Mouse (Mus musculus) T-helper 2 cell (primary cell): ENCODE measurements around the gene Gm3173.
"Not testable (repeated sequence)": the region's sequence is repeated elsewhere in the genome, so short reads cannot be mapped to it uniquely, and the experiment has no call there.

Source experiments
- in situ Hi-C: fragments of 300-600 bp; cut with MboI, MseI; formaldehyde crosslinking; loops from one replicate; pipeline ENCODE4 v1.15.1; 2025; ENCODE audit warnings: high pct_unique_total_duplicates

Gene Gm3173

GRCm38 (mm10) chr14:4430692-4431091 lies at the start of gene Gm3173:
TSS of gene Gm3173 (plus strand) at chr14:4430992.
- in situ Hi-C loops = not testable (repeated sequence)

- in situ Hi-C loops = loop anchor here (25.0 kb wide), 1 partner anchor 427 kb away; no protein-coding TSS in a partner anchor
These were observed 45.2 kb upstream of the Gm3173 start for GRCm38 (mm10) chr14:4385606-4386005.

GRCm38 (mm10) chr14:4392841-4393530 lies 37.8 kb upstream of the Gm3173 start:
- in situ Hi-C loops = loop anchor here (25.0 kb wide), 1 partner anchor 419 kb away; no protein-coding TSS in a partner anchor

GRCm38 (mm10) chr14:4397226-4397625 lies 33.6 kb upstream of the Gm3173 start, which contains the start of gene Gm3159:
TSS of gene Gm3159 (plus strand) at chr14:4397526.
- in situ Hi-C loops = loop anchor here (25.0 kb wide), 1 partner anchor 415 kb away; no protein-coding TSS in a partner anchor

- in situ Hi-C loops = loop anchor here (25.0 kb wide), 1 partner anchor 414 kb away; no protein-coding TSS in a partner anchor
These were observed 32.2 kb upstream of the Gm3173 start for GRCm38 (mm10) chr14:4398624-4399023.

GRCm38 (mm10) chr14:4400115-4400789 lies 30.5 kb upstream of the Gm3173 start:
- in situ Hi-C loops = not testable (repeated sequence)

GRCm38 (mm10) chr14:4401245-4401644 lies 29.5 kb upstream of the Gm3173 start:
- in situ Hi-C loops = not testable (repeated sequence)

GRCm38 (mm10) chr14:4403840-4404239 lies 27.0 kb upstream of the Gm3173 start:
- in situ Hi-C loops = not testable (repeated sequence)

- in situ Hi-C loops = not testable (repeated sequence)
These were observed 20.9 kb upstream of the Gm3173 start for GRCm38 (mm10) chr14:4409939-4410338.

GRCm38 (mm10) chr14:4414965-4415835 lies 15.6 kb upstream of the Gm3173 start, which contains the start of gene Gm3164:
TSS of gene Gm3164 (plus strand) at chr14:4415448.
- in situ Hi-C loops = not testable (repeated sequence)

- in situ Hi-C loops = not testable (repeated sequence)
These were observed 50.7 kb downstream of the Gm3173 start, which contains the start of gene Gm3182 for GRCm38 (mm10) chr14:4481445-4481844. TSS of gene Gm3182 (plus strand) at chr14:4481745.

GRCm38 (mm10) chr14:4499425-4499824 lies 68.6 kb downstream of the Gm3173 start:
- in situ Hi-C loops = not testable (repeated sequence)

GRCm38 (mm10) chr14:4555105-4555504 lies 124.3 kb downstream of the Gm3173 start, which contains the start of gene Gm3047:
TSS of gene Gm3047 (plus strand) at chr14:4555405.
- in situ Hi-C loops = not testable (repeated sequence)
